In genomic region chr13:14487812-14488211, GRCm38 (mm10) we compare ENCODE assay signal across 18 mouse cellular contexts. TPM values are rescaled to one million over a fixed set of nuclear protein-coding genes. Genes with fewer than 3 reads are reported as not detected.
DNase-seq lines count a peak whose midpoint lies in the region; ATAC-seq and TF ChIP-seq lines count a peak whose summit lies in the region.
"Had no signal": no experiment of that assay in that cellular context is flagged by ENCODE, and none has a peak within 500 bp of the region (broad histone marks: within the 10 kb centered on the region; RNA-seq: fewer than 3 reads in every experiment).

No protein-coding gene starts in this region.

- intact Hi-C loops in left cerebral cortex, postnatal 36 days (cut with DNase I), result no loop called here

- H3K27me3 ChIP-seq in midbrain, embryonic 14.5 days (ENCODE audit: control insufficient read depth, insufficient read depth, low read length), result no peaks in the 10 kb centered on the region
- H3K27me3 ChIP-seq in midbrain, embryonic 11.5 days (ENCODE audit: control insufficient read depth, insufficient read depth, low read length), result no peaks in the 10 kb centered on the region
- H3K27me3 ChIP-seq in forebrain, embryonic 15.5 days, result no peaks in the 10 kb centered on the region
- H3K27me3 ChIP-seq in hindbrain, embryonic 16.5 days (replicated peaks; ENCODE audit: control insufficient read depth, insufficient read depth, low read length), result no peaks in the 10 kb centered on the region
- no peaks in the 10 kb centered on the region for H3K27me3 ChIP-seq in stomach, postnatal 0 days (ENCODE audit: control insufficient read depth, insufficient read depth, low read length)
- H3K27me3 ChIP-seq: kidney, embryonic 15.5 days had no signal

- H3K27ac ChIP-seq in midbrain, embryonic 14.5 days (replicated peaks; ENCODE audit: low read depth, low read length), result no peak overlapping the region
- no peak overlapping the region for H3K27ac ChIP-seq in midbrain, embryonic 11.5 days (ENCODE audit: low read depth, low read length)
- H3K27ac ChIP-seq in forebrain, embryonic 15.5 days (replicated peaks), result no peak overlapping the region
- no peak overlapping the region for H3K27ac ChIP-seq in hindbrain, embryonic 16.5 days (ENCODE audit: low read depth, low read length)
- no peak overlapping the region for H3K27ac ChIP-seq in stomach, postnatal 0 days (replicated peaks)
- H3K27ac ChIP-seq: embryonic facial prominence, embryonic 10.5 days; heart, embryonic 10.5 days; kidney, embryonic 15.5 days had no signal

- peak; percentile 3 for DNase-seq in midbrain, embryonic 14.5 days
- DNase-seq in midbrain, embryonic 11.5 days (ENCODE audit: low spot score, missing footprints), result no peak
- no peak for DNase-seq in stomach, postnatal 0 days (ENCODE audit: low spot score)
- DNase-seq in left cerebral cortex, postnatal 36 days (ENCODE audit: low spot score in 2 of 2), result no peak
- no peak for DNase-seq in spleen, adult 18-20 months
- DNase-seq: cerebellum, adult 11 months; cerebellum, postnatal 36 days; heart, postnatal 14 days; lung, adult 2 months; lung, postnatal 36 days had no signal

- no peak overlapping the region for H3K9ac ChIP-seq in midbrain, embryonic 14.5 days (replicated peaks; ENCODE audit: low read length)
- no peak overlapping the region for H3K9ac ChIP-seq in midbrain, embryonic 11.5 days (ENCODE audit: low read length)
- no peak overlapping the region for H3K9ac ChIP-seq in forebrain, embryonic 15.5 days (replicated peaks)
- H3K9ac ChIP-seq in hindbrain, embryonic 16.5 days (ENCODE audit: low read depth, low read length), result no peak overlapping the region
- H3K9ac ChIP-seq in stomach, postnatal 0 days (ENCODE audit: low read length), result no peak overlapping the region
- H3K9ac ChIP-seq: kidney, embryonic 15.5 days had no signal

- H3K4me1 ChIP-seq in midbrain, embryonic 14.5 days (ENCODE audit: control insufficient read depth, insufficient read depth, low read length), result no peaks in the 10 kb centered on the region
- no peaks in the 10 kb centered on the region for H3K4me1 ChIP-seq in midbrain, embryonic 11.5 days (ENCODE audit: control insufficient read depth, insufficient read depth, low read length)
- no peaks in the 10 kb centered on the region for H3K4me1 ChIP-seq in forebrain, embryonic 15.5 days
- H3K4me1 ChIP-seq in hindbrain, embryonic 16.5 days (ENCODE audit: control insufficient read depth, insufficient read depth, low read depth, low read length), result no peaks in the 10 kb centered on the region
- no peaks in the 10 kb centered on the region for H3K4me1 ChIP-seq in stomach, postnatal 0 days (replicated peaks; ENCODE audit: control insufficient read depth, insufficient read depth)
- H3K4me1 ChIP-seq: embryonic facial prominence, embryonic 10.5 days; heart, embryonic 10.5 days; kidney, embryonic 15.5 days had no signal

- TF ChIP-seq EP300 in stomach, postnatal 0 days (optimal IDR thresholded peaks at IDR 0.05), result no peak

- H3K4me2 ChIP-seq in midbrain, embryonic 14.5 days (ENCODE audit: low read length), result no peak overlapping the region
- no peak overlapping the region for H3K4me2 ChIP-seq in midbrain, embryonic 11.5 days
- H3K4me2 ChIP-seq in forebrain, embryonic 15.5 days (replicated peaks), result no peak overlapping the region
- H3K4me2 ChIP-seq in hindbrain, embryonic 16.5 days (ENCODE audit: low read length), result no peak overlapping the region
- H3K4me2 ChIP-seq in stomach, postnatal 0 days (replicated peaks; ENCODE audit: low read depth), result no peak overlapping the region
- H3K4me2 ChIP-seq: kidney, embryonic 15.5 days had no signal

- no peaks in the 10 kb centered on the region for H3K36me3 ChIP-seq in midbrain, embryonic 14.5 days (ENCODE audit: control insufficient read depth, insufficient read depth, low read length)
- H3K36me3 ChIP-seq in midbrain, embryonic 11.5 days (ENCODE audit: control insufficient read depth, insufficient read depth, low read length), result no peaks in the 10 kb centered on the region
- H3K36me3 ChIP-seq in forebrain, embryonic 15.5 days, result no peaks in the 10 kb centered on the region
- H3K36me3 ChIP-seq in hindbrain, embryonic 16.5 days (ENCODE audit: control insufficient read depth, insufficient read depth, low read length), result no peaks in the 10 kb centered on the region
- H3K36me3 ChIP-seq in stomach, postnatal 0 days (ENCODE audit: control insufficient read depth, insufficient read depth, low read length), result no peaks in the 10 kb centered on the region
- H3K36me3 ChIP-seq: embryonic facial prominence, embryonic 10.5 days; heart, embryonic 10.5 days; kidney, embryonic 15.5 days had no signal

- no peak for ATAC-seq in midbrain, embryonic 14.5 days (ENCODE audit: low FRiP score, low TSS enrichment)
- ATAC-seq in midbrain, embryonic 11.5 days (ENCODE audit: low FRiP score), result no peak
- peak; percentile 78 for ATAC-seq in forebrain, embryonic 15.5 days (replicated peaks)
- peak; percentile 53 for ATAC-seq in hindbrain, embryonic 16.5 days
- ATAC-seq in stomach, postnatal 0 days (ENCODE audit: low FRiP score, low TSS enrichment), result no peak

- no peak overlapping the region for H3K4me3 ChIP-seq in midbrain, embryonic 14.5 days (replicated peaks; ENCODE audit: low read depth, low read length)
- H3K4me3 ChIP-seq in midbrain, embryonic 11.5 days (ENCODE audit: low read depth, low read length), result no peak overlapping the region
- no peak overlapping the region for H3K4me3 ChIP-seq in forebrain, embryonic 15.5 days
- no peak overlapping the region for H3K4me3 ChIP-seq in hindbrain, embryonic 16.5 days (ENCODE audit: low read length)
- H3K4me3 ChIP-seq in stomach, postnatal 0 days (ENCODE audit: low read depth, low read length), result no peak overlapping the region
- H3K4me3 ChIP-seq: embryonic facial prominence, embryonic 10.5 days; heart, embryonic 10.5 days; kidney, embryonic 15.5 days had no signal

- TF ChIP-seq CTCF in stomach, postnatal 0 days (IDR thresholded peaks at IDR 0.05; ENCODE audit: low read depth), result no peak

- 77% methylated on average over 2 of the region's 2 CpGs for WGBS in midbrain, embryonic 14.5 days
- WGBS in midbrain, embryonic 11.5 days, result 84% methylated on average over 2 of the region's 2 CpGs
- 35% methylated on average over 2 of the region's 2 CpGs for WGBS in forebrain, embryonic 15.5 days
- WGBS in hindbrain, embryonic 16.5 days, result 65% methylated on average over 2 of the region's 2 CpGs
- WGBS in stomach, postnatal 0 days, result 91% methylated on average over 2 of the region's 2 CpGs

- no peaks in the 10 kb centered on the region for H3K9me3 ChIP-seq in midbrain, embryonic 14.5 days (ENCODE audit: control insufficient read depth, low read length)
- no peaks in the 10 kb centered on the region for H3K9me3 ChIP-seq in midbrain, embryonic 11.5 days (ENCODE audit: control insufficient read depth, low read length)
- H3K9me3 ChIP-seq in forebrain, embryonic 15.5 days, result no peaks in the 10 kb centered on the region
- H3K9me3 ChIP-seq in hindbrain, embryonic 16.5 days (ENCODE audit: control insufficient read depth, low read length), result no peaks in the 10 kb centered on the region
- H3K9me3 ChIP-seq in stomach, postnatal 0 days (ENCODE audit: control insufficient read depth, low read length), result no peaks in the 10 kb centered on the region
- H3K9me3 ChIP-seq: embryonic facial prominence, embryonic 10.5 days; G1E; heart, embryonic 10.5 days; kidney, embryonic 15.5 days had no signal

RNA-seq across cellular contexts. Expression of gene Hecw1, which starts 35.2 kb away (rescaled TPM):
- 41.5 and 43.0 TPM in 2 replicates for polyA plus RNA-seq in midbrain, embryonic 14.5 days (2014; fragmentation: Nextera tagmentation; extraction: Ambion mirVana)
- 7.4 and 7.8 TPM in 2 replicates for polyA plus RNA-seq in midbrain, embryonic 11.5 days (2014; fragmentation: Nextera tagmentation; extraction: Ambion mirVana)
- 42.5 and 46.5 TPM in 2 replicates for polyA plus RNA-seq in forebrain, embryonic 15.5 days (2015; fragmentation: Nextera tagmentation; extraction: Ambion mirVana)
- polyA plus RNA-seq in hindbrain, embryonic 16.5 days (2015; fragmentation: Nextera tagmentation; extraction: Ambion mirVana), result 37.9 and 38.9 TPM in 2 replicates
- 0.34 and 0.42 TPM in 2 replicates for polyA plus RNA-seq in stomach, postnatal 0 days (2015; fragmentation: Nextera tagmentation; extraction: Ambion mirVana)
- total RNA-seq in left cerebral cortex, postnatal 36 days (2021), result 100 to 1,000 TPM; 131 to 135 TPM
- total RNA-seq: liver, adult 2 months; neutrophil, adult 5-6 weeks had no signal
- polyA plus RNA-seq: liver, adult 2 months; lung, adult 2 months had no signal

Comparison
In these comparisons a context has a peak if more than half of its experiments do, and no peak if none do; other contexts are left out.
1. ATAC-seq: peak in forebrain, embryonic 15.5 days (single experiment) and hindbrain, embryonic 16.5 days (single experiment); none in midbrain, embryonic 14.5 days (single experiment), midbrain, embryonic 11.5 days (single experiment) and stomach, postnatal 0 days (single experiment).